Comparison of ENCODE assay signal across 15 mouse cellular contexts in the genomic region with DNA sequence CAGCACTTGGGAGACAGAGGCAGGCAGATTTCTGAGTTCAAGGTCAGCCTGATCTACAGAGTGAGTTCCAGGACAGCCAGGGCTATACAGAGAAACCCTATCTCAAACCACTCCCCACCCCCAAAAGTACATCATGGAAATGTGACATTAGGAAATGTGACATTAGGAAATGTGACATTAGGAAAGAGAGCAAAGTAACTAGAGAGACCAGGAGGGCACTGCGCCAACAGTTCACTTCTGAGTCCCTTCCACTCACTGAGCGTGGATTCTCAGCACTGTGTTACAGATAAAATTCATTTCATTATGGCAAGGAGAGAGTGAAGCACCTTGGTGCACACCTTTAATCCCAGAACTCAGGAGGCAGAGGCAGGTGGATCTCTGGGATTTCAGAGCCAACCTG. TPM values are rescaled to one million over a fixed set of nuclear protein-coding genes. Genes with fewer than 3 reads are reported as not detected.
DNase-seq lines count a peak whose midpoint lies in the region; ATAC-seq lines count a peak whose summit lies in the region.
"Had no signal": no experiment of that assay in that cellular context is flagged by ENCODE, and none has a peak within 500 bp of the region (broad histone marks: within the 10 kb centered on the region; RNA-seq: fewer than 3 reads in every experiment).

No protein-coding gene starts in this region.

- ATAC-seq in heart, embryonic 16.5 days (replicated peaks; ENCODE audit: extremely low read depth, insufficient read depth, low FRiP score), result no peak
- ATAC-seq in lung, embryonic 16.5 days (ENCODE audit: low read depth), result no peak
- ATAC-seq in megakaryocyte, adult 5-6 weeks (ENCODE audit: poor library complexity, severe bottlenecking), result peak; percentile 37; the same call in 1 of the 2 replicates

- peak; percentile 76 for DNase-seq in adrenal gland, postnatal 14 days
- DNase-seq in adrenal gland, postnatal 4 days (ENCODE audit: low spot score in 2 of 2), result no peak
- no peak for DNase-seq in heart, embryonic 10.5 days (ENCODE audit: low spot score)
- no peak for DNase-seq in lung, postnatal 14 days
- no peak for DNase-seq in frontal cortex, postnatal 14 days (ENCODE audit: low spot score in 2 of 2)

- H3K27ac ChIP-seq in heart, embryonic 16.5 days (ENCODE audit: low read length), result peak overlapping the region; percentile 95; the same call in 1 of the 2 replicates
- no peak overlapping the region for H3K27ac ChIP-seq in heart, embryonic 10.5 days
- peak overlapping the region; percentile 85 for H3K27ac ChIP-seq in lung, embryonic 16.5 days (ENCODE audit: low read length)
- H3K27ac ChIP-seq: embryonic facial prominence, embryonic 15.5 days; gastrocnemius, adult 2 months; liver, embryonic 13.5 days had no signal

- 83% methylated on average over 2 of the region's 2 CpGs for WGBS in heart, embryonic 16.5 days
- 93% methylated on average over 2 of the region's 2 CpGs for WGBS in heart, embryonic 10.5 days
- WGBS in lung, embryonic 16.5 days, result 85% methylated on average over 2 of the region's 2 CpGs

- H3K9ac ChIP-seq in heart, embryonic 16.5 days (ENCODE audit: low read length), result no peak overlapping the region
- no peak overlapping the region for H3K9ac ChIP-seq in lung, embryonic 16.5 days (ENCODE audit: low read length)
- H3K9ac ChIP-seq: embryonic facial prominence, embryonic 15.5 days; intestine, embryonic 15.5 days; stomach, embryonic 15.5 days had no signal

- no peaks in the 10 kb centered on the region for H3K27me3 ChIP-seq in heart, embryonic 16.5 days (ENCODE audit: control insufficient read depth, insufficient read depth, low read length)
- H3K27me3 ChIP-seq in heart, embryonic 10.5 days (ENCODE audit: insufficient read depth, poor library complexity, severe bottlenecking), result no peaks in the 10 kb centered on the region
- H3K27me3 ChIP-seq in lung, embryonic 16.5 days (ENCODE audit: control insufficient read depth, insufficient read depth, low read depth, low read length), result no peaks in the 10 kb centered on the region
- H3K27me3 ChIP-seq: embryonic facial prominence, embryonic 15.5 days; hindbrain, embryonic 13.5 days; intestine, embryonic 15.5 days; liver, embryonic 13.5 days; stomach, embryonic 15.5 days had no signal

- no peak overlapping the region for H3K4me3 ChIP-seq in heart, embryonic 16.5 days (ENCODE audit: low read length)
- no peak overlapping the region for H3K4me3 ChIP-seq in heart, embryonic 10.5 days
- H3K4me3 ChIP-seq in lung, embryonic 16.5 days (ENCODE audit: low read length), result no peak overlapping the region
- H3K4me3 ChIP-seq: embryonic facial prominence, embryonic 15.5 days; gastrocnemius, adult 2 months; hindbrain, embryonic 13.5 days; intestine, embryonic 15.5 days; liver, embryonic 13.5 days; stomach, embryonic 15.5 days had no signal

- H3K36me3 ChIP-seq in heart, embryonic 16.5 days (ENCODE audit: control insufficient read depth, insufficient read depth), result peaks cover 16% of the 10 kb centered on the region
- H3K36me3 ChIP-seq in heart, embryonic 10.5 days, result peaks cover 71% of the 10 kb centered on the region
- peaks cover 16% of the 10 kb centered on the region for H3K36me3 ChIP-seq in lung, embryonic 16.5 days (ENCODE audit: control insufficient read depth, insufficient read depth, low read length)

- peaks cover 59% of the 10 kb centered on the region for H3K4me1 ChIP-seq in heart, embryonic 16.5 days (ENCODE audit: control insufficient read depth, insufficient read depth, low read length)
- peaks cover 73% of the 10 kb centered on the region for H3K4me1 ChIP-seq in heart, embryonic 10.5 days
- peaks cover 39% of the 10 kb centered on the region for H3K4me1 ChIP-seq in lung, embryonic 16.5 days (replicated peaks; ENCODE audit: control insufficient read depth, insufficient read depth, low read length)

- H3K4me2 ChIP-seq in heart, embryonic 16.5 days (ENCODE audit: low read depth, low read length), result no peak overlapping the region
- no peak overlapping the region for H3K4me2 ChIP-seq in lung, embryonic 16.5 days (ENCODE audit: low read depth, low read length)
- H3K4me2 ChIP-seq: embryonic facial prominence, embryonic 15.5 days; hindbrain, embryonic 13.5 days; intestine, embryonic 15.5 days; stomach, embryonic 15.5 days had no signal

- H3K9me3 ChIP-seq in heart, embryonic 16.5 days (replicated peaks; ENCODE audit: control insufficient read depth, low read length), result no peaks in the 10 kb centered on the region
- H3K9me3 ChIP-seq in heart, embryonic 10.5 days, result no peaks in the 10 kb centered on the region
- no peaks in the 10 kb centered on the region for H3K9me3 ChIP-seq in lung, embryonic 16.5 days (ENCODE audit: control insufficient read depth, low read length)
- H3K9me3 ChIP-seq: embryonic facial prominence, embryonic 15.5 days; hindbrain, embryonic 13.5 days; intestine, embryonic 15.5 days; liver, embryonic 13.5 days; stomach, embryonic 15.5 days had no signal

RNA-seq across cellular contexts. Expression of a gene that starts 5.1 kb away (rescaled TPM):
- total RNA-seq in adrenal gland, postnatal 14 days (2021), result 26.0 and 26.4 TPM in 2 replicates
- 10 to 100 TPM; 31.2 to 33.2 TPM for total RNA-seq in adrenal gland, postnatal 4 days (2021)
- 101 and 104 TPM in 2 replicates for polyA plus RNA-seq in heart, embryonic 16.5 days (2015; fragmentation: Nextera tagmentation; extraction: Ambion mirVana)
- polyA plus RNA-seq in heart, embryonic 10.5 days (2016; fragmentation: Nextera tagmentation; extraction: Ambion mirVana), result 147 and 188 TPM in 2 replicates
- polyA plus RNA-seq in lung, embryonic 16.5 days (2015; fragmentation: Nextera tagmentation; extraction: Ambion mirVana), result 144 and 145 TPM in 2 replicates
- total RNA-seq in megakaryocyte, adult 5-6 weeks (2015), result 37.5 and 39.4 TPM in 2 replicates
- total RNA-seq in megakaryocyte, adult 5-6 weeks (2017), result 53.6 and 57.3 TPM in 2 replicates

RNA-seq across cellular contexts. Expression of a gene that starts 9.7 kb away (rescaled TPM):
- total RNA-seq in adrenal gland, postnatal 14 days (2021), result 135 and 139 TPM in 2 replicates
- 100 to 1,000 TPM; 115 to 116 TPM for total RNA-seq in adrenal gland, postnatal 4 days (2021)
- polyA plus RNA-seq in heart, embryonic 16.5 days (2015; fragmentation: Nextera tagmentation; extraction: Ambion mirVana), result 95.4 and 96.8 TPM in 2 replicates
- 79.2 and 94.0 TPM in 2 replicates for polyA plus RNA-seq in heart, embryonic 10.5 days (2016; fragmentation: Nextera tagmentation; extraction: Ambion mirVana)
- 82.2 and 87.7 TPM in 2 replicates for polyA plus RNA-seq in lung, embryonic 16.5 days (2015; fragmentation: Nextera tagmentation; extraction: Ambion mirVana)
- 65.8 and 70.1 TPM in 2 replicates for total RNA-seq in megakaryocyte, adult 5-6 weeks (2015)
- 81.0 and 89.2 TPM in 2 replicates for total RNA-seq in megakaryocyte, adult 5-6 weeks (2017)

RNA-seq across cellular contexts. Expression of a gene that starts 21.0 kb away (rescaled TPM):
- 0.52 and 0.83 TPM in 2 replicates for total RNA-seq in adrenal gland, postnatal 14 days (2021)
- total RNA-seq in adrenal gland, postnatal 4 days (2021), result 1 to 10 TPM; 2.8 to 2.9 TPM
- 13.3 and 14.1 TPM in 2 replicates for polyA plus RNA-seq in heart, embryonic 16.5 days (2015; fragmentation: Nextera tagmentation; extraction: Ambion mirVana)
- polyA plus RNA-seq in heart, embryonic 10.5 days (2016; fragmentation: Nextera tagmentation; extraction: Ambion mirVana), result 18.0 and 23.3 TPM in 2 replicates
- 3.6 and 5.0 TPM in 2 replicates for polyA plus RNA-seq in lung, embryonic 16.5 days (2015; fragmentation: Nextera tagmentation; extraction: Ambion mirVana)
- total RNA-seq in megakaryocyte, adult 5-6 weeks (2015), result 0.25 TPM in 1 of 2 replicates, not detected in the other
- total RNA-seq in megakaryocyte, adult 5-6 weeks (2017), result not detected in 2 replicates
- total RNA-seq: gastrocnemius, adult 2 months had no signal

RNA-seq across cellular contexts. Expression of a gene that starts 58.6 kb away (rescaled TPM):
- 20.9 and 25.7 TPM in 2 replicates for total RNA-seq in adrenal gland, postnatal 14 days (2021)
- 10 to 100 TPM; 11.3 to 13.3 TPM for total RNA-seq in adrenal gland, postnatal 4 days (2021)
- polyA plus RNA-seq in heart, embryonic 16.5 days (2015; fragmentation: Nextera tagmentation; extraction: Ambion mirVana), result 3.5 and 4.0 TPM in 2 replicates
- polyA plus RNA-seq in heart, embryonic 10.5 days (2016; fragmentation: Nextera tagmentation; extraction: Ambion mirVana), result 1.9 and 2.6 TPM in 2 replicates
- polyA plus RNA-seq in lung, embryonic 16.5 days (2015; fragmentation: Nextera tagmentation; extraction: Ambion mirVana), result 2.3 and 3.5 TPM in 2 replicates
- total RNA-seq in megakaryocyte, adult 5-6 weeks (2015), result 32.6 and 44.2 TPM in 2 replicates
- total RNA-seq in megakaryocyte, adult 5-6 weeks (2017), result 59.2 and 64.7 TPM in 2 replicates
- total RNA-seq: megakaryocyte-erythroid progenitor cell, adult 5-6 weeks had no signal
